Comparison of ENCODE assay signal across 12 mouse cellular contexts in the genomic region with DNA sequence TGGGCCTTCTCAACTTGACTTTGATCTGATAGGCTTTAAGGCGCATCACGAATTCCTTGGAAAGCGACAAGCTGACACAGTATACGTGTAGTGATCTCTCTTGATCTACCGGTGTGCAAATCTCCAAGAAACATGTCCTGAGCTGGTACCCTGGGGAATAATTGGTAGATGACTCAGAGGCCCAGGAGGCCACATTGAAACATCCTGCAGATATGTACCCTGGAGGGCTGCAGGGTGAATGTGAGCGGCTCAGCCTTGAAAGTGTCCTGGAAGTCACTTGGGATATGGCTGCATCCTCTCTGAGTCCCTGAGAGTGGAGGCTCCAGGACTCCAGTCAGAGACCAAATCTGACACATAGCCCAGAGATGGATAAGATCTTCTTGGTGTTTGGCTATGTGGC. TPM values are rescaled to one million over a fixed set of nuclear protein-coding genes. Genes with fewer than 3 reads are reported as not detected.
DNase-seq lines count a peak whose midpoint lies in the region.
"Had no signal": no experiment of that assay in that cellular context is flagged by ENCODE, and none has a peak within 500 bp of the region (broad histone marks: within the 10 kb centered on the region; RNA-seq: fewer than 3 reads in every experiment).

No protein-coding gene starts in this region.

- DNase-seq in adrenal gland, adult 2 months = peak; percentile 57
- DNase-seq in adrenal gland, adult 8-10 months = no peak
- DNase-seq in 3T3-L1 (ENCODE audit: low read depth, low spot score) = peak; percentile 53
- DNase-seq in NIH3T3 (ENCODE audit: low read depth) = peak; percentile 32
- DNase-seq in layer of hippocampus, postnatal 25 days (ENCODE audit: extremely low spot score in 1 of 2, low spot score in 1 of 2) = no peak
- no peak for DNase-seq in kidney, adult 11 months
- DNase-seq: adrenal gland, postnatal 36 days; cerebellum, adult 11-12 months; cerebellum, adult 2 months; cerebellum, adult 9-10 months; cerebellum, postnatal 10 days; cerebellum, postnatal 25 days had no signal

RNA-seq across cellular contexts. Expression of gene Fosl2, which starts 10.7 kb away (rescaled TPM):
- 100 to 1,000 TPM; 275 to 347 TPM for total RNA-seq in adrenal gland, adult 2 months (2021)
- polyA plus RNA-seq in adrenal gland, adult 2 months (2012; rRNA removed) = 186 and 248 TPM in 2 replicates
- 100 to 1,000 TPM; 305 to 438 (median 384) TPM for total RNA-seq in adrenal gland, adult 8-10 months (2022)
- total RNA-seq in layer of hippocampus, postnatal 25 days (2021) = 10 to 100 TPM; 47.6 to 48.4 TPM

Comparison
In these comparisons a context has a peak if more than half of its experiments do, and no peak if none do; other contexts are left out.
1. DNase-seq: peak in adrenal gland, adult 2 months (single experiment), 3T3-L1 (single experiment) and NIH3T3 (single experiment); none in adrenal gland, adult 8-10 months (single experiment), layer of hippocampus, postnatal 25 days (0 of 2) and kidney, adult 11 months (single experiment).
2. RNA of gene Fosl2, which starts 10.7 kb away (total RNA-seq): 305 to 438 TPM in adrenal gland, adult 8-10 months and 275 to 347 TPM in adrenal gland, adult 2 months; 47.6 to 48.4 TPM in layer of hippocampus, postnatal 25 days; every median in the first group is over 4 times any median in the second.